ENCODE assay signal across 9 mouse cellular contexts in genomic region chr10:121330940-121331339, GRCm38 (mm10). TPM values are rescaled to one million over a fixed set of nuclear protein-coding genes. Genes with fewer than 3 reads are reported as not detected.
DNase-seq lines count a peak whose midpoint lies in the region; ATAC-seq and TF ChIP-seq lines count a peak whose summit lies in the region.
"Had no signal": no experiment of that assay in that cellular context is flagged by ENCODE, and none has a peak within 500 bp of the region (broad histone marks: within the 10 kb centered on the region; RNA-seq: fewer than 3 reads in every experiment).

No protein-coding gene starts in this region.

- DNase-seq in intestine, embryonic 14.5 days (ENCODE audit: low spot score): peak; percentile 86
- peak; percentile 55 for DNase-seq in brain, embryonic 14.5 days (ENCODE audit: low read depth)
- DNase-seq in kidney, postnatal 25 days: peak; percentile 52 to 83
- peak; percentile 74 for DNase-seq in lung, postnatal 25 days (ENCODE audit: low spot score)
- DNase-seq in spleen, postnatal 10 days (ENCODE audit: low spot score in 2 of 2): peak; percentile 50 to 78

- 0 out of 2 replicates have a peak, but pooled peaks cover 5% of the 10 kb centered on the region for H3K9me3 ChIP-seq in intestine, embryonic 14.5 days (ENCODE audit: control insufficient read depth, low read length)
- H3K9me3 ChIP-seq in intestine, embryonic 15.5 days: no peaks in the 10 kb centered on the region
- H3K9me3 ChIP-seq in E14TG2a.4 (ENCODE audit: low read length): peaks cover 16% of the 10 kb centered on the region
- no peaks in the 10 kb centered on the region for H3K9me3 ChIP-seq in forebrain, embryonic 12.5 days
- H3K9me3 ChIP-seq: limb, embryonic 15.5 days had no signal

- H3K9ac ChIP-seq in intestine, embryonic 14.5 days (ENCODE audit: low read length): no peak overlapping the region
- no peak overlapping the region for H3K9ac ChIP-seq in intestine, embryonic 15.5 days
- H3K9ac ChIP-seq in forebrain, embryonic 12.5 days: no peak overlapping the region
- H3K9ac ChIP-seq: limb, embryonic 15.5 days had no signal

- H3K4me2 ChIP-seq in intestine, embryonic 14.5 days (ENCODE audit: low read length): no peak overlapping the region
- no peak overlapping the region for H3K4me2 ChIP-seq in intestine, embryonic 15.5 days (replicated peaks)
- no peak overlapping the region for H3K4me2 ChIP-seq in forebrain, embryonic 12.5 days
- H3K4me2 ChIP-seq: limb, embryonic 15.5 days had no signal

- peak; percentile 83 for TF ChIP-seq CTCF in E14TG2a.4 (conservative IDR thresholded peaks at IDR 0.05; ENCODE audit: low read length)
- peak; percentile 89 for TF ChIP-seq CTCF in brain, embryonic 14.5 days (IDR thresholded peaks at IDR 0.05; ENCODE audit: borderline replicate concordance, extremely low read depth, insufficient read depth, insufficient read length)

- ATAC-seq in intestine, embryonic 14.5 days (replicated peaks; ENCODE audit: low FRiP score, low TSS enrichment, low read depth): no peak
- ATAC-seq in intestine, embryonic 15.5 days: no peak
- ATAC-seq in forebrain, embryonic 12.5 days (ENCODE audit: low FRiP score): 0 out of 2 replicates have a peak, but pooled peaks have one; percentile 17

- 8% methylated on average over 7 of the region's 7 CpGs for WGBS in intestine, embryonic 14.5 days
- 15% methylated on average over 7 of the region's 7 CpGs for WGBS in intestine, embryonic 15.5 days
- WGBS in forebrain, embryonic 12.5 days: 10% methylated on average over 7 of the region's 7 CpGs

- H3K4me3 ChIP-seq in intestine, embryonic 14.5 days (ENCODE audit: low read depth, low read length): no peak overlapping the region
- no peak overlapping the region for H3K4me3 ChIP-seq in intestine, embryonic 15.5 days (replicated peaks)
- H3K4me3 ChIP-seq in E14TG2a.4 (replicated peaks; ENCODE audit: low read length): no peak overlapping the region
- H3K4me3 ChIP-seq in forebrain, embryonic 12.5 days (replicated peaks): no peak overlapping the region
- H3K4me3 ChIP-seq: limb, embryonic 15.5 days had no signal

- H3K36me3 ChIP-seq in intestine, embryonic 14.5 days (ENCODE audit: control insufficient read depth, insufficient read depth, low read length): no peaks in the 10 kb centered on the region
- no peaks in the 10 kb centered on the region for H3K36me3 ChIP-seq in intestine, embryonic 15.5 days
- H3K36me3 ChIP-seq in E14TG2a.4 (ENCODE audit: insufficient read depth, low read length): no peaks in the 10 kb centered on the region
- no peaks in the 10 kb centered on the region for H3K36me3 ChIP-seq in forebrain, embryonic 12.5 days (replicated peaks)
- H3K36me3 ChIP-seq: limb, embryonic 15.5 days had no signal

- H3K27me3 ChIP-seq in intestine, embryonic 14.5 days (replicated peaks; ENCODE audit: control insufficient read depth, insufficient read depth, low read length): no peaks in the 10 kb centered on the region
- H3K27me3 ChIP-seq in intestine, embryonic 15.5 days (replicated peaks): no peaks in the 10 kb centered on the region
- H3K27me3 ChIP-seq in E14TG2a.4 (ENCODE audit: insufficient read depth, low read length): 0 out of 2 replicates have a peak, but pooled peaks cover 2% of the 10 kb centered on the region
- H3K27me3 ChIP-seq in forebrain, embryonic 12.5 days: no peaks in the 10 kb centered on the region
- H3K27me3 ChIP-seq: limb, embryonic 15.5 days had no signal

- TF ChIP-seq POLR2A in brain, embryonic 14.5 days (IDR thresholded peaks at IDR 0.05; ENCODE audit: borderline replicate concordance, extremely low read depth, insufficient read depth, insufficient read length, poor library complexity, severe bottlenecking): no peak

- H3K27ac ChIP-seq in intestine, embryonic 14.5 days (ENCODE audit: low read depth): no peak overlapping the region
- H3K27ac ChIP-seq in intestine, embryonic 15.5 days: no peak overlapping the region
- H3K27ac ChIP-seq in forebrain, embryonic 12.5 days: no peak overlapping the region
- H3K27ac ChIP-seq: limb, embryonic 15.5 days had no signal

- H3K4me1 ChIP-seq in intestine, embryonic 14.5 days (replicated peaks; ENCODE audit: control insufficient read depth, insufficient read depth, low read length): no peaks in the 10 kb centered on the region
- no peaks in the 10 kb centered on the region for H3K4me1 ChIP-seq in intestine, embryonic 15.5 days (replicated peaks)
- no peaks in the 10 kb centered on the region for H3K4me1 ChIP-seq in E14TG2a.4 (replicated peaks; ENCODE audit: low read depth, low read length)
- no peaks in the 10 kb centered on the region for H3K4me1 ChIP-seq in forebrain, embryonic 12.5 days
- H3K4me1 ChIP-seq: limb, embryonic 15.5 days had no signal

RNA-seq across cellular contexts. Expression of gene Tbc1d30, which starts 20.1 kb away (rescaled TPM):
- polyA plus RNA-seq in intestine, embryonic 14.5 days (2014; fragmentation: Nextera tagmentation; extraction: Ambion mirVana): 2.8 and 3.8 TPM in 2 replicates
- 3.5 and 4.5 TPM in 2 replicates for polyA plus RNA-seq in intestine, embryonic 15.5 days (2015; fragmentation: Nextera tagmentation; extraction: Ambion mirVana)
- polyA plus RNA-seq in brain, embryonic 14.5 days (2012; rRNA removed): 13.9 and 25.1 TPM in 2 replicates
- 5.0 and 6.2 TPM in 2 replicates for polyA plus RNA-seq in forebrain, embryonic 12.5 days (2016; fragmentation: Nextera tagmentation; extraction: Ambion mirVana)

RNA-seq across cellular contexts. Expression of gene Gns, which starts 34.0 kb away (rescaled TPM):
- 47.8 and 48.6 TPM in 2 replicates for polyA plus RNA-seq in intestine, embryonic 14.5 days (2014; fragmentation: Nextera tagmentation; extraction: Ambion mirVana)
- 41.4 and 42.4 TPM in 2 replicates for polyA plus RNA-seq in intestine, embryonic 15.5 days (2015; fragmentation: Nextera tagmentation; extraction: Ambion mirVana)
- polyA plus RNA-seq in brain, embryonic 14.5 days (2012; rRNA removed): 23.7 and 42.6 TPM in 2 replicates
- 38.9 and 40.1 TPM in 2 replicates for polyA plus RNA-seq in forebrain, embryonic 12.5 days (2016; fragmentation: Nextera tagmentation; extraction: Ambion mirVana)
